Comparison of ENCODE assay signal across 10 mouse cellular contexts in genomic region chr7:126236083-126236793, GRCm38 (mm10). TPM values are rescaled to one million over a fixed set of nuclear protein-coding genes. Genes with fewer than 3 reads are reported as not detected.
DNase-seq lines count a peak whose midpoint lies in the region; TF ChIP-seq lines count a peak whose summit lies in the region.
"Had no signal": no experiment of that assay in that cellular context is flagged by ENCODE, and none has a peak within 500 bp of the region (broad histone marks: within the 10 kb centered on the region; RNA-seq: fewer than 3 reads in every experiment).

No protein-coding gene starts in this region.

- H3K4me1 ChIP-seq in bone marrow macrophage, adult 2 months (ENCODE audit: control insufficient read depth, insufficient read depth, low read length) = peaks cover 4% of the 10 kb centered on the region

- intact Hi-C loops in left cerebral cortex, postnatal 10 days (cut with DNase I) = no loop called here

- H3K4me3 ChIP-seq in bone marrow macrophage, adult 2 months (ENCODE audit: insufficient read depth, low read length) = no peak overlapping the region

- H3K27ac ChIP-seq in bone marrow macrophage, adult 2 months (ENCODE audit: insufficient read depth, low read depth, low read length) = peak overlapping the region; percentile 24

- DNase-seq in layer of hippocampus, adult 9-11 months = peak; percentile 60
- DNase-seq in layer of hippocampus, postnatal 14 days (ENCODE audit: low spot score in 2 of 2) = no peak
- DNase-seq in left cerebral cortex, postnatal 10 days (ENCODE audit: extremely low spot score in 1 of 2, low spot score in 2 of 2) = peak; percentile 41 to 55
- DNase-seq in right cerebral cortex, postnatal 4 days = peak; percentile 23
- DNase-seq in adrenal gland, adult 18-20 months (ENCODE audit: low spot score in 2 of 2) = no peak
- DNase-seq in lung, postnatal 36 days = no peak
- DNase-seq in ovary, adult 18-20 months (ENCODE audit: low spot score) = no peak
- DNase-seq: embryo, embryonic 11 days; gastrocnemius, postnatal 36 days had no signal

- TF ChIP-seq CTCF in bone marrow macrophage, adult 2 months (IDR thresholded peaks at IDR 0.05; ENCODE audit: low read depth, low read length) = no peak

- TF ChIP-seq POLR2A in bone marrow macrophage, adult 2 months (IDR thresholded peaks at IDR 0.05; ENCODE audit: borderline replicate concordance, low read depth, low read length) = no peak

RNA-seq across cellular contexts. Expression of gene Xpo6, which starts 35.9 kb away (rescaled TPM):
- 100 to 1,000 TPM in 1 of 2 experiments, 10 to 100 TPM in 1; 94.8 to 102 TPM for total RNA-seq in layer of hippocampus, postnatal 14 days (2021)
- polyA plus RNA-seq in bone marrow macrophage, adult 2 months (2012; ENCODE audit: insufficient read depth, insufficient read length, missing spikeins) = 64.2 and 86.2 TPM in 2 replicates
- total RNA-seq in left cerebral cortex, postnatal 10 days (2021) = 100 to 1,000 TPM; 101 to 103 TPM
- total RNA-seq in adrenal gland, adult 18-20 months (2021) = 10 to 100 TPM; 80.9 to 99.4 TPM

RNA-seq across cellular contexts. Expression of gene Sbk1, which starts 36.2 kb away (rescaled TPM):
- total RNA-seq in layer of hippocampus, postnatal 14 days (2021) = 100 to 1,000 TPM; 137 to 140 TPM
- polyA plus RNA-seq in bone marrow macrophage, adult 2 months (2012; ENCODE audit: insufficient read depth, insufficient read length, missing spikeins) = 4.8 and 6.3 TPM in 2 replicates
- 100 to 1,000 TPM; 142 to 147 TPM for total RNA-seq in left cerebral cortex, postnatal 10 days (2021)
- 10 to 100 TPM; 46.2 to 99.7 TPM for total RNA-seq in adrenal gland, adult 18-20 months (2021)

Comparison
In these comparisons a context has a peak if more than half of its experiments do, and no peak if none do; other contexts are left out.
1. DNase-seq: peak in layer of hippocampus, adult 9-11 months (single experiment), left cerebral cortex, postnatal 10 days (2 of 2) and right cerebral cortex, postnatal 4 days (single experiment); none in layer of hippocampus, postnatal 14 days (0 of 2), adrenal gland, adult 18-20 months (0 of 2), lung, postnatal 36 days (single experiment) and ovary, adult 18-20 months (single experiment).